Mouse (Mus musculus) T-helper 17 cell (primary cell): ENCODE results near the gene Msmb.
"Not testable (repeated sequence)": the region's sequence is repeated elsewhere in the genome, so short reads cannot be mapped to it uniquely, and the experiment has no call there.

ENCODE experiments used
- in situ Hi-C, 2 experiments: fragments of 300-600 bp; cut with MboI, MseI; formaldehyde crosslinking; loops; 1 replicate in 1 of 2; 2 replicates in 1 of 2; pipeline ENCODE4 v1.15.1; 2025; ENCODE audit warnings: high pct_unique_total_duplicates in 2 of 2

Gene Msmb

DNA sequence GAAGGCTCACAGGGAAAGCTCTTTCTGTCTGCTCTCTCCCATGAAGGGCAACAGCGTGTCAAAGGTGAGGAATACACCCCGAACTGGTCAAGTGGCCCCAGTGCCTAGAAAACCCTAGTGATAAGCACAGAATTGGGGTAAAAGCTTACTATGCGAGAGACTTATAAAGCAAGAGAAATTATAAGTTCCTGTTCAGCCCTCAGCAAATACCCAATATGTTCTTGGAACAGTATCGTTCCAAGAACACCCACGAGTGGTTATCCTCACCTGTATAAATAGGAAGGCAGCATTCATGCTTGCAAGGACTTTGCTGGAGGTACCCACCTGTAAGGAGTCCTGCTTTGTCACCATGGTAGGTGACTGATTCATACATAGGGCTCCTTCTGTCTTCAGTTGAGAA is at the start of gene Msmb:
Msmb (plus strand) TSS at position 301 of the 400 bp plus-strand sequence.
- in situ Hi-C loops = loop anchor here in 1 of 2 experiments (10.0 kb wide), 1 partner anchor 1417 kb away; no protein-coding TSS in a partner anchor

DNA sequence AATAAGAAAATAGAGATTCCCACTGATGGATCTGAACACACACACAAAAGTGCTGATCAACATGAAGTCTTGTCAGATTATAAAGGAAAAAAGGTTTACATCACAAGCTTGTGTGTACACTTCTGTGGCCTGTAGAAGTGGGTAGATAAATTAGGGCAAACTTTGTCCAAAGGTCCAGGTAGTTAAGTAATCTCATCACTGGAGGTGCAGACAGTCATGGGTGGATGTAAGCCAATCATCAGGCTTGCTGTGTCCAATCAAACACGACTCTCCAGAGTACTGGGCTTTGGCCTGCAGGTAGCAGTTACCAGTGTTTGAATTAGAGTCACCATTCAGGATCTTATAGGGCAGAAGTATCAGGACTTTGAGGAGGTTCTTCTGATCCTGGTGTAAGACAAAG is 48.8 kb upstream of the Msmb start:
- in situ Hi-C loops = no loop called here

GRCm38 (mm10) chr14:32093500-32094117 is 48.2 kb upstream of the Msmb start:
- in situ Hi-C loops = no loop called here

DNA sequence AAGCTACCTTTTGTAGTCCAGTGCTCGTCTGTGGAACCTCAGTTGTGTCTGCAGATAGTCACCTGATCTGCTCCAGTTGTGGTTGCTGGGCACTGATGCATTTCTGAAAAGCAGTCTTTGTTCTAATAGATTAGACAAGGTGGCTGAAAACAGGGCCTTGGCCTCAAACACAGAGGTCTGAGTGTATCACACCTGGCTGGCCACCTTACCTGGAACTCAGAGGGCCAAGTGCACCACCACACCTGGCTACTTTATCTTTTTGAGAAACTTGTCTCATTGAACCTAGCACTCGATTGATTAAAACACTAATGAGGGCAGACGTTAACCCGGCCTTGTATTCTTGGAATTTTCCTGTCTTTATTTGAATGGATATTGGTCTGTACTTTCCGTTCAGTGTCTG is 46.2 kb upstream of the Msmb start:
- in situ Hi-C loops = no loop called here

GRCm38 (mm10) chr14:32096740-32097139 is 45.1 kb upstream of the Msmb start:
- in situ Hi-C loops = no loop called here

GRCm38 (mm10) chr14:32097691-32098090 is 44.1 kb upstream of the Msmb start:
- in situ Hi-C loops = no loop called here

DNA sequence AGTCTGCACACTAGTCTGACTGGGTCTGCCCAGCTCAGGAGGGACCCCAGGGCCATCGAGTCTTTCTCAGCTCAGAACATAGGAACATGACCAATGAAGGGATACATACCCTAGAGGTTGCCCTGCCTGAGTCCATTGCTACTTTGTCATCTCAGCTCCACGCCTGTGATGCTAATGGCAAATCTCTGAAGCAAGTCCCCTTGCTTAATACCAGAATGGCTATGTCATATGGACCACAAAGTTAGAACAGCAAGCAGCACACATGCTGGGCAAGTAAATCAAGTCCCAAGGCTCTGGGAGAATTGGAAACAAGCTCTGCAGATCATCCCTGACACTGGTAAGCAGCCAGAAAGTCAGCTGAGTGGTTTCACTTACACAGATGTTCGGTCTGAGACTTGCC is 42.9 kb upstream of the Msmb start:
- in situ Hi-C loops = no loop called here

DNA sequence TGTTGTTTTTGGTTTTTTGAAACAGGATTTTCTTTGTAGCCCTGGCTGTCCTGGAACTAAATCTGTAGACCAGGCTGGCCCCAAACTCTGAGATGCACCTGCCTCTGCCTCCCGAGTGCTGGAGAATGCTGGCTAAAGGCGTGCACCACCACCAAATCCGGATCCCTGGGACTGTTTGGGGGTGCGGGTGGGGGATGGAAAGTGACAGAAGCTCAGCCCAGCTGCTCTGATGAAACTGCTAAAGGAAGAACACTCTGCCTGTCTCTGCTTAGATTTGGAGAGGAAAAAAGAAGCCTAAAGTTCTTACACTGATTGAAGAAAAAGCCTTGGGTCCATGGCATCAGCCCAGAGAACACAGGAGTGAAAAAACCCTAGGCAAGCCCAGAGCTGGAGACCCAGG is 38.3 kb upstream of the Msmb start:
- in situ Hi-C loops = no loop called here

- in situ Hi-C loops = no loop called here
These were observed 36.2 kb upstream of the Msmb start for GRCm38 (mm10) chr14:32105663-32106062.

- in situ Hi-C loops = no loop called here
These were observed 34.9 kb upstream of the Msmb start for GRCm38 (mm10) chr14:32106911-32107310.

GRCm38 (mm10) chr14:32112124-32112523 is 29.7 kb upstream of the Msmb start:
- in situ Hi-C loops = not testable (repeated sequence)

DNA sequence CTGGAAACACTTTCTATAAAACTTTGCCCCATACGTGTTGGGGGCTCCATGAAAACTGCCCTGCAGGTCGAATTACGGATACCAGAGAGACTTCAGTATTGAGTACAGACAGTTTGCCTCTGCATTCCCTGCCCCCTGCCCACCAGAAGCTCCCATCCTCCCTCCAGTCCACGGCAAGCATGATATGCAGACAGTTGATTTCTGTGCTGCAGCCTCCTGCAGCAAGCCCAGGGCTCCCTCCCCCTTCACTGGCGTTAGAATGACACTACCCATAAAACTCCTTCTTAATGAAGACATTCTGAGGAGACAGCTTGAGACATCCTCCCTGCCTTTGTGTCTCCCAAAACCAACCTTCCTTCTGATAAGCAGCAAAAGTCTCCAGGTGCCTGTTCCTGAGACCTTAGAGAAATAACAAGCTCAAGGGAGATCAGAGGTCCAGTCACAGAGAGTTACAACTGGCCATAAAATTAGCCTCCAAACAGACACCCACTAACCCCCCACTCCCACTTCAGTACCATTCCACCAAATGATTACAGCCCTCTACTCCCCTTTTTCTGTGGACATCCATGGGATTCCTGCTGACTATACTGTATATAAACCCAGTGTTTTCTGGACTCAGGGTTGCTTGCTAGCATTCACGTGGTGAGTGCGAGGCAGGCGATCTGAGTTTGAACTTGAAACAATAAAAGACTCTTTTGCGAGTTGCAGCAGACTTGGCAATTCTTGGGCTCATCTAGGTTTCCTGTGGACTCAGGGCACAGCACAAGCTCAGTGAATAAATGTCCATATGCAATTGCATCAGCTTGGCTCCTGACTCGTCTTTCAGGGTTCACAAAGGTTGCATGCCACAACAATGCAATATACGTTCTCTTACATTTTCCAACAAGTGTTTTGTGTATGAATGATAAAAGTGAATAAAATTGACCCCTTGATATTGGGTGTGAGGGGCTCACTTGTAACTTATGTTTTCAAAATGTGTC is 20.6 kb upstream of the Msmb start:
- in situ Hi-C loops = no loop called here

DNA sequence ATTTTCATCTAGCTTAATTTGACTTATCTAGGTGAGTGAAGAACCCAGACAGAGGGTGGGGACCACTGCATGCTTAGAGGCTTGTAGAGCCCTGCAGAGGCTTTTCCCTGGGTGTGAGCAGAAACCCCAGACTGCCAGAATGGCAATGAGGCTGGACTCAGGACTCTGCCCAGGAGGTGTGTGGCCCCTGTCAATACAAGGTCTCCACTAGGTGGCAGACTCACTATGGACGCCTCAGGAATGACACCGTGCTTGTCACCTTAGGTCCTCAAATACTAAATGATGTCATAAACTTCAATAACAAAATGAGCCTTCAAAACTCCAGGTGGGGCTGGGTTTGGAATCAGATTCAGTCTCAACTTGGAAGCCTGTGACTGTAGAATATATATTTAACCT is 19.9 kb upstream of the Msmb start:
- in situ Hi-C loops = no loop called here

DNA sequence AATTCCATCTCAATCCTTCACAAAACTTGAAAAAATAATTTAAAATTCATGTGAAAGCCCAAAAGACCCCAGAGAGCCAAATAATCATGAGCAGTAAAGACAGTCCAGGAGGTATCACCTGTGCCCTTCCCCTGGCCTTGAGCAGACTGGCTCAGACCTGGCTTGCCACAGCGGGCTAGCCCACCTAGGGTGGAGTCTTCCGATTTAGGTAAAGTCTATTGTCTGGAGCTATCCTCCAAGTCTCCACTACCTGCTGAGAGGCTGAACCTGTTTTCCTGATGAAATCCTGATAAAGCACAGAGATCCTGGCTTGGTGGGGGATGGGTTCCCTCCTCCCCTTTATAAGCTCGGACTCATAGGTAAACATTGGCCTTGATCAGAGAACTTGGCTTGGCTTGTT is 17.6 kb upstream of the Msmb start:
- in situ Hi-C loops = no loop called here

- in situ Hi-C loops = not testable (repeated sequence)
These were observed 16.6 kb upstream of the Msmb start for GRCm38 (mm10) chr14:32125256-32125655.

DNA sequence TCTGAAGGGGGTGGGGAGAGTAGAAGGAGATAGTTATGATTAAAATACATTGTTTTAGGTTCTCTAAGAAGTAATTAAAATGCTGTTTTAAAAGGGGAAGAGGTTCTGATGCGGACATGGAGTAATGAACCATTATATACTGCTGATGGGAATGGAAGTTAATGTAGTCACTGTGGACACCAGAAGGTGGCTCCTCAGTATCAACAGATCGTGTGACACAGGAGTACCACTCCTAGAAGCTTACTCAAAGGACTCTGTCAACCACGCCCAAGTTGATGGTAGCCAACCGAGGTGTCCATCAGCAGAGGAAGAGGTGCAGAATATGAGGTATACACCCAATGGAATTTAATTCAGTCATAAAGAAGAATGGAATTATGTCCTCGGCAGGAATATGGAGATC is 13.4 kb upstream of the Msmb start:
- in situ Hi-C loops = no loop called here

GRCm38 (mm10) chr14:32131836-32132235 is 10.0 kb upstream of the Msmb start:
- in situ Hi-C loops = no loop called here

- in situ Hi-C loops = no loop called here
These were observed 7.5 kb upstream of the Msmb start for GRCm38 (mm10) chr14:32134293-32134692.

- in situ Hi-C loops = not testable (repeated sequence)
These were observed 5.4 kb upstream of the Msmb start for GRCm38 (mm10) chr14:32136467-32136866.

DNA sequence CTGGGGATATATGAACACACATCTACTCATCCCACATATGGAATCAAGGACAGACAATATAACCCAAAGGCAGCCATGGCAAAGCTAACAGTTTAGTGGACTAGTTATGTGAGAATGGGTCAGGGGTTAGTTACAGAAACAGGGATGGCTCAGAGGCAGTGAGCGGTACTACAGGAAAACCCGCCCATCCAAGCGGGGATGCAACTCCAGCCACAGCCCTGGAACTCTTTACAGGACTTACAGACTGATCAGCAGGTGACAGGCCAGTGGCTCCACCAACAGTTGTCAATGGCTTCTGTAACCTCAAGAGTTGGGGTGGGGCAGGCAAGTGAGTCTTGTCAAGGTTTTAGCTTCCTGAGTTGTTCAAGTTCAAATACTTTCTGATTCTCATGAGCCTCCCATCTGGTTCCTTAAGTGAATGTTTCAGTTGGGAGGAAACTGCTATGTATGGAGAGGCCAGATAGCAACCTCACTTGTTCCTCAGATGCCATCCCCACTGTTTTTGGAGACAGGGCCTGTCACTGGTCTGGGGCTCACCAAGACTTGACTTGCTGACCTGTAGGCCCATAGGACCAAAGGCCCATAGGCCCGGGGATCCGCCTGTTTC is 1.4 kb upstream of the Msmb start:
- in situ Hi-C loops = loop anchor here in 1 of 2 experiments (10.0 kb wide), 1 partner anchor 1416 kb away; no protein-coding TSS in a partner anchor

GRCm38 (mm10) chr14:32144734-32145133 is 2.9 kb downstream of the Msmb start:
- in situ Hi-C loops = loop anchor here (5.0 to 10.0 kb wide), 2 partner anchors 1298 to 1420 kb away; no protein-coding TSS in a partner anchor

DNA sequence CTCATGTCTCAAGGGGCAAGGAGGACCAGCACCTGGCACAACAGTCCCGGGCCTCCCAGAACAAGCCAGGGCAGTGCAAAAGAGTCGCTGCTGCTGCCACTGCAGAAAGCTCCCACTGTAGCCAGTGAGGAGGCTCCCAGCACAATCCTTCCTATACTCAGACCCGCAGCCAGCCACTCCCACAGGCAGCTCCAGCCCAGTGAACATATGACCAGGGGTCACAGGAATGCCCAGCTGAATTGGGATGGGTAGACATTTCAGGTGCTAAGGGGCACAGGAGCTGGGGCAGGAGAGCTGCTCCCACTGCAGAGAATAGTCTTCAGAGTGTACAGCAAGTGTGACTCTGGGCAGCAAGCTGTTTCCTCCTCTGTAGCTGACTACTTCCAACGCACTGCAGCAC is 3.6 kb downstream of the Msmb start:
- in situ Hi-C loops = loop anchor here (5.0 to 10.0 kb wide), 2 partner anchors 1297 to 1421 kb away; no protein-coding TSS in a partner anchor
